Mouse (Mus musculus) midbrain, embryonic 15.5 days (tissue): ENCODE results near the gene 2810004N23Rik. TPM values are rescaled to one million over a fixed set of nuclear protein-coding genes. Genes with fewer than 3 reads are reported as not detected.

ENCODE experiments used
- ATAC-seq: fragments of 200-750 bp; cut with Nextera tagmentation; replicated peaks from 2 replicates; pipeline ENCODE4 v1.8.0; 2017; ENCODE audit warnings: moderate TSS enrichment
- H3K27ac ChIP-seq: fragments of 300-500 bp; sonication (generic); 2 replicates; pipeline ENCODE4 v1.5.1; 2015; ENCODE audit warnings: mild to moderate bottlenecking, inconsistent platforms
- H3K27me3 ChIP-seq: fragments of 300-500 bp; sonication (generic); replicated peaks from 2 replicates; pipeline ENCODE4 v1.6.1; 2015; ENCODE audit warnings: inconsistent platforms
- H3K36me3 ChIP-seq: fragments of 300-500 bp; sonication (generic); replicated peaks from 2 replicates; pipeline ENCODE4 v1.6.1; 2015; ENCODE audit warnings: inconsistent platforms
- H3K4me1 ChIP-seq: fragments of 300-500 bp; sonication (generic); 2 replicates; pipeline ENCODE4 v1.6.1; 2015; ENCODE audit warnings: inconsistent platforms
- H3K4me2 ChIP-seq: fragments of 300-500 bp; sonication (generic); 2 replicates; pipeline ENCODE4 v1.6.1; 2015; ENCODE audit warnings: inconsistent platforms, mild to moderate bottlenecking, moderate library complexity
- H3K4me3 ChIP-seq: fragments of 300-500 bp; sonication (generic); 2 replicates; pipeline ENCODE4 v1.5.1; 2015; ENCODE audit warnings: mild to moderate bottlenecking, inconsistent platforms
- H3K9ac ChIP-seq: fragments of 300-500 bp; sonication (generic); 2 replicates; pipeline ENCODE4 v1.6.1; 2015; ENCODE audit warnings: mild to moderate bottlenecking, inconsistent platforms
- H3K9me3 ChIP-seq: fragments of 300-500 bp; sonication (generic); 2 replicates; pipeline ENCODE4 v1.6.1; 2016; ENCODE audit warnings: inconsistent platforms
- WGBS: fragments of 180-500 bp; shearing (Covaris S2); methylation state at CpG from one replicate; pipeline ENCODE4 v1.1.7; 2015; ENCODE audit warnings: mixed read lengths; 5-methylcytosine and 5-hydroxymethylcytosine counted together
- polyA plus RNA-seq: library from polyadenylated mRNA; unstranded; fragments of >200 nt; fragmentation: Nextera tagmentation; extraction: Ambion mirVana; gene quantifications from 2 replicates; pipeline ENCODE4 v1.2.1, GENCODE M21; 2015

Gene 2810004N23Rik
- 27.4 and 28.3 TPM in 2 replicates for polyA plus RNA-seq

GRCm38 (mm10) chr8:124862321-124863162 lies at the start of gene 2810004N23Rik, which contains the start of gene Gnpat:
TSS of gene 2810004N23Rik (minus strand) at chr8:124863120.
TSS of gene Gnpat (plus strand) at chr8:124863033.
- H3K4me2 ChIP-seq, result peak within 1 kb of the TSS; percentile 91
- 2% methylated on average over 55 of the region's 55 CpGs for WGBS
- peak within 1 kb of the TSS; percentile 99 for H3K9ac ChIP-seq
- peaks cover 18% of the 10 kb centered on the region; the same call in 1 of the 2 replicates for H3K36me3 ChIP-seq
- H3K4me3 ChIP-seq, result peak within 1 kb of the TSS; percentile 99
- peak within 1 kb of the TSS; percentile 95 for H3K27ac ChIP-seq
- peaks cover 22% of the 10 kb centered on the region for H3K4me1 ChIP-seq
- no peaks in the 10 kb centered on the region for H3K27me3 ChIP-seq
- no peaks in the 10 kb centered on the region for H3K9me3 ChIP-seq
- peak; percentile 99 for ATAC-seq

GRCm38 (mm10) chr8:124911938-124912872 lies 49.3 kb upstream of the 2810004N23Rik start:
- Histone ChIP-seq H3K4me2 (no peak overlapping the region), H3K4me1 (no peaks in the 10 kb centered on the region), H3K27me3 (no peaks in the 10 kb centered on the region), H3K27ac (no peak overlapping the region), H3K4me3 (no peak overlapping the region), H3K9me3 (no peaks in the 10 kb centered on the region), H3K36me3 (peaks cover 51% of the 10 kb centered on the region; the same call in 1 of the 2 replicates), H3K9ac (no peak overlapping the region)
- WGBS, result 84% methylated on average over 17 of the region's 17 CpGs
- ATAC-seq, result no peak

GRCm38 (mm10) chr8:124910349-124910748 lies 47.4 kb upstream of the 2810004N23Rik start:
- no peaks in the 10 kb centered on the region for H3K9me3 ChIP-seq
- H3K4me3 ChIP-seq, result no peak overlapping the region
- H3K27ac ChIP-seq, result no peak overlapping the region
- no peaks in the 10 kb centered on the region for H3K27me3 ChIP-seq
- H3K9ac ChIP-seq, result no peak overlapping the region
- no peak overlapping the region for H3K4me2 ChIP-seq
- H3K4me1 ChIP-seq, result no peaks in the 10 kb centered on the region; the same call in 1 of the 2 replicates
- WGBS, result 92% methylated on average over 10 of the region's 10 CpGs
- peaks cover 67% of the 10 kb centered on the region; the same call in 1 of the 2 replicates for H3K36me3 ChIP-seq
- no peak for ATAC-seq

- no peaks in the 10 kb centered on the region for H3K9me3 ChIP-seq
- ATAC-seq, result no peak
- no peak overlapping the region for H3K4me2 ChIP-seq
- H3K27ac ChIP-seq, result no peak overlapping the region
- no peak overlapping the region for H3K4me3 ChIP-seq
- no peak overlapping the region for H3K9ac ChIP-seq
- H3K36me3 ChIP-seq, result peaks cover 67% of the 10 kb centered on the region; the same call in 1 of the 2 replicates
- 94% methylated on average over 16 of the region's 16 CpGs for WGBS
- H3K4me1 ChIP-seq, result no peaks in the 10 kb centered on the region; the same call in 1 of the 2 replicates
- no peaks in the 10 kb centered on the region for H3K27me3 ChIP-seq
These were observed 47.0 kb upstream of the 2810004N23Rik start for GRCm38 (mm10) chr8:124909936-124910335.

- no peaks in the 10 kb centered on the region for H3K9me3 ChIP-seq
- no peak overlapping the region for H3K9ac ChIP-seq
- no peaks in the 10 kb centered on the region for H3K27me3 ChIP-seq
- H3K4me2 ChIP-seq, result no peak overlapping the region
- WGBS, result 94% methylated on average over 2 of the region's 2 CpGs
- no peaks in the 10 kb centered on the region; the same call in 1 of the 2 replicates for H3K4me1 ChIP-seq
- peaks cover 63% of the 10 kb centered on the region for H3K36me3 ChIP-seq
- no peak overlapping the region for H3K4me3 ChIP-seq
- H3K27ac ChIP-seq, result no peak overlapping the region
- no peak for ATAC-seq
These were observed 42.6 kb upstream of the 2810004N23Rik start for GRCm38 (mm10) chr8:124905482-124905881.

GRCm38 (mm10) chr8:124903198-124903597 lies 40.3 kb upstream of the 2810004N23Rik start:
- H3K4me1 ChIP-seq, result peaks cover 13% of the 10 kb centered on the region
- H3K36me3 ChIP-seq, result peaks cover 57% of the 10 kb centered on the region
- H3K27ac ChIP-seq, result no peak overlapping the region
- 96% methylated on average over 15 of the region's 15 CpGs for WGBS
- ATAC-seq, result no peak
- no peaks in the 10 kb centered on the region for H3K27me3 ChIP-seq
- no peak overlapping the region for H3K4me3 ChIP-seq
- no peak overlapping the region for H3K9ac ChIP-seq
- H3K4me2 ChIP-seq, result no peak overlapping the region
- H3K9me3 ChIP-seq, result no peaks in the 10 kb centered on the region

GRCm38 (mm10) chr8:124898251-124898905 lies 35.5 kb upstream of the 2810004N23Rik start:
- WGBS, result 8% methylated on average over 31 of the region's 31 CpGs
- Histone ChIP-seq H3K27ac (peak overlapping the region; percentile 86), H3K9me3 (no peaks in the 10 kb centered on the region), H3K4me3 (peak overlapping the region; percentile 95), H3K4me2 (peak overlapping the region; percentile 94), H3K27me3 (no peaks in the 10 kb centered on the region), H3K4me1 (peaks cover 44% of the 10 kb centered on the region), H3K9ac (peak overlapping the region; percentile 83), H3K36me3 (peaks cover 39% of the 10 kb centered on the region)
- ATAC-seq, result 0 out of 2 replicates have a peak, but pooled peaks have one; percentile 5

- peak; percentile 92 for ATAC-seq
- H3K9me3 ChIP-seq, result no peaks in the 10 kb centered on the region
- under 1% methylated on average over 113 of the region's 114 CpGs for WGBS
- H3K4me3 ChIP-seq, result peak within 1 kb of the TSS; percentile 95
- H3K4me1 ChIP-seq, result peaks cover 48% of the 10 kb centered on the region
- H3K9ac ChIP-seq, result peak within 1 kb of the TSS; percentile 83
- peaks cover 33% of the 10 kb centered on the region for H3K36me3 ChIP-seq
- peak within 1 kb of the TSS; percentile 94 for H3K4me2 ChIP-seq
- no peaks in the 10 kb centered on the region for H3K27me3 ChIP-seq
- peak within 1 kb of the TSS; percentile 86 for H3K27ac ChIP-seq
These were observed 34.7 kb upstream of the 2810004N23Rik start, which contains the start of the genes Exoc8 and Sprtn for GRCm38 (mm10) chr8:124897386-124898250. TSS of gene Exoc8 (minus strand) at chr8:124897705. TSS of gene Sprtn (plus strand) at chr8:124897886.

GRCm38 (mm10) chr8:124896632-124897385 lies 33.9 kb upstream of the 2810004N23Rik start:
- ATAC-seq, result peak; percentile 61
- Histone ChIP-seq H3K4me3 (peak overlapping the region; percentile 95), H3K9ac (peak overlapping the region; percentile 69), H3K4me1 (peaks cover 48% of the 10 kb centered on the region), H3K27me3 (no peaks in the 10 kb centered on the region), H3K36me3 (peaks cover 28% of the 10 kb centered on the region), H3K9me3 (no peaks in the 10 kb centered on the region), H3K27ac (peak overlapping the region; percentile 86), H3K4me2 (peak overlapping the region; percentile 94)
- WGBS, result 1% methylated on average over 60 of the region's 60 CpGs

GRCm38 (mm10) chr8:124896010-124896631 lies 33.2 kb upstream of the 2810004N23Rik start:
- Histone ChIP-seq H3K4me1 (peaks cover 48% of the 10 kb centered on the region), H3K36me3 (peaks cover 29% of the 10 kb centered on the region), H3K27me3 (no peaks in the 10 kb centered on the region), H3K4me3 (peak overlapping the region; percentile 95), H3K4me2 (peak overlapping the region; percentile 94), H3K27ac (peak overlapping the region; percentile 86; the same call in 1 of the 2 replicates), H3K9ac (peak overlapping the region; percentile 69), H3K9me3 (no peaks in the 10 kb centered on the region)
- 86% methylated on average over 26 of the region's 26 CpGs for WGBS
- no peak for ATAC-seq
